Mouse (Mus musculus) limb, embryonic 15.5 days (tissue): ENCODE data around the gene Gm28051. TPM values are rescaled to one million over a fixed set of nuclear protein-coding genes. Genes with fewer than 3 reads are reported as not detected.
A peak's percentile ranks its signal among the peaks of the same experiment; 100 is the strongest.

Experiments
- ATAC-seq: fragments of 200-750 bp; cut with Nextera tagmentation; 2 replicates; pipeline ENCODE4 v1.8.0; 2017; ENCODE audit warnings: low read depth, moderate TSS enrichment; ENCODE audit not compliant: insufficient number of reproducible peaks, low FRiP score, low TSS enrichment
- H3K27ac ChIP-seq: fragments of 300-500 bp; sonication (generic); 2 replicates; pipeline ENCODE4 v1.5.1; 2015; ENCODE audit warnings: moderate library complexity, mild to moderate bottlenecking, inconsistent platforms
- H3K27me3 ChIP-seq: fragments of 300-500 bp; sonication (generic); 2 replicates; pipeline ENCODE4 v1.6.1; 2015; ENCODE audit warnings: inconsistent platforms
- H3K36me3 ChIP-seq: fragments of 300-500 bp; sonication (generic); 2 replicates; pipeline ENCODE4 v1.6.1; 2015; ENCODE audit warnings: inconsistent platforms
- H3K4me1 ChIP-seq: fragments of 300-500 bp; sonication (generic); 2 replicates; pipeline ENCODE4 v1.6.1; 2015; ENCODE audit warnings: inconsistent platforms
- H3K4me2 ChIP-seq: fragments of 300-500 bp; sonication (generic); 2 replicates; pipeline ENCODE4 v1.6.1; 2015; ENCODE audit warnings: mild to moderate bottlenecking, inconsistent platforms
- H3K4me3 ChIP-seq: fragments of 300-500 bp; sonication (generic); 2 replicates; pipeline ENCODE4 v1.5.1; 2015; ENCODE audit warnings: mild to moderate bottlenecking, inconsistent platforms
- H3K9ac ChIP-seq: fragments of 300-500 bp; sonication (generic); 2 replicates; pipeline ENCODE4 v1.6.1; 2015; ENCODE audit warnings: inconsistent platforms
- H3K9me3 ChIP-seq: fragments of 300-500 bp; sonication (generic); 2 replicates; pipeline ENCODE4 v1.6.1; 2016; ENCODE audit warnings: inconsistent platforms
- WGBS: fragments of 180-500 bp; shearing (Covaris S2); methylation state at CpG from one replicate; pipeline ENCODE4 v1.1.7; 2015; 5-methylcytosine and 5-hydroxymethylcytosine counted together
- polyA plus RNA-seq: library from polyadenylated mRNA; unstranded; fragments of >200 nt; fragmentation: Nextera tagmentation; extraction: Ambion mirVana; gene quantifications from 2 replicates; pipeline ENCODE4 v1.2.1, GENCODE M21; 2015

The Gm28051 gene
- polyA plus RNA-seq, 1 experiment from 2014 or later: not detected

DNA sequence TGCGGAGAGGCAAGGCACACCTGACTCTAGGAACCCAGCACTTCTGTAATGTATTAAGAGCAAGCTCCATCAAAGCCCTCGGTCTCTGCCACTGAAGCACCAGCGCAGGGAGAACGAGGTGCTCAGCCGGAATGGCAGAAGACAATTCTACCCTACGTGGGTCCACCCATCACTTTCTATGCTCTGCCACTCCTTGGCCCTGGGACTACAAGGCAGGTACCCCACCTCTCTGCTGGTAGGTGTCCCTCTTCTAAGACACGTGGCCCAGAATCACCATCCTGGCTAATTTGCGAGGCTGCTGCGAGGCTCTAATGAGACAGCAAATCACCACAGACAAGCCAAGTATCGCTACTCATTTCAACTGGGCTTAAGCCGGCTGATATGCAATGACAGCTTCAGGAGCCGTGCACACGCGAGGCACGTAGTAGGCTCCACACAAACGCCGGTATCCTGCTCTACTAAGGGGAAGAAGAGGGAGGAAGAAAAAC lies 53.6 kb downstream of the Gm28051 start:
- no peak for ATAC-seq
- H3K4me3 ChIP-seq: peak overlapping the region; percentile 71
- H3K9me3 ChIP-seq: no peaks in the 10 kb centered on the region
- H3K36me3 ChIP-seq: no peaks in the 10 kb centered on the region
- WGBS: 6% methylated on average over 17 of the region's 17 CpGs
- H3K27me3 ChIP-seq: peaks cover 7% of the 10 kb centered on the region; the same call in 1 of the 2 replicates
- H3K27ac ChIP-seq: no peak overlapping the region
- H3K4me2 ChIP-seq: peak overlapping the region; percentile 94
- H3K9ac ChIP-seq: peak overlapping the region; percentile 51
- H3K4me1 ChIP-seq: peaks cover 50% of the 10 kb centered on the region

GRCm38 (mm10) chr12:102703441-102703840 lies 54.1 kb downstream of the Gm28051 start:
- Histone ChIP-seq H3K4me2 (peak overlapping the region; percentile 94), H3K36me3 (no peaks in the 10 kb centered on the region), H3K9me3 (no peaks in the 10 kb centered on the region), H3K4me1 (peaks cover 56% of the 10 kb centered on the region), H3K27ac (no peak overlapping the region), H3K4me3 (peak overlapping the region; percentile 71), H3K27me3 (peaks cover 7% of the 10 kb centered on the region; the same call in 1 of the 2 replicates), H3K9ac (no peak overlapping the region)
- ATAC-seq: no peak
- WGBS: 40% methylated on average over 6 of the region's 6 CpGs

GRCm38 (mm10) chr12:102703111-102703412 lies 54.5 kb downstream of the Gm28051 start:
- Histone ChIP-seq H3K9me3 (no peaks in the 10 kb centered on the region), H3K27me3 (peaks cover 7% of the 10 kb centered on the region; the same call in 1 of the 2 replicates), H3K9ac (no peak overlapping the region), H3K4me2 (peak overlapping the region; percentile 94), H3K4me3 (peak overlapping the region; percentile 71), H3K27ac (peak overlapping the region; percentile 73), H3K4me1 (peaks cover 59% of the 10 kb centered on the region), H3K36me3 (no peaks in the 10 kb centered on the region)
- WGBS: 6% methylated on average over 4 of the region's 4 CpGs
- no peak for ATAC-seq

GRCm38 (mm10) chr12:102702356-102703110 lies 55.0 kb downstream of the Gm28051 start:
- 8% methylated on average over 15 of the region's 15 CpGs for WGBS
- Histone ChIP-seq H3K27me3 (peaks cover 7% of the 10 kb centered on the region; the same call in 1 of the 2 replicates), H3K4me1 (peaks cover 65% of the 10 kb centered on the region), H3K4me2 (peak overlapping the region; percentile 94), H3K27ac (peak overlapping the region; percentile 73), H3K36me3 (no peaks in the 10 kb centered on the region), H3K9ac (0 out of 2 replicates have a peak overlapping the region, but pooled peaks have one; percentile 14), H3K9me3 (no peaks in the 10 kb centered on the region), H3K4me3 (peak overlapping the region; percentile 71)
- ATAC-seq: no peak

- Histone ChIP-seq H3K4me3 (no peak overlapping the region), H3K27ac (no peak overlapping the region), H3K4me1 (peaks cover 71% of the 10 kb centered on the region), H3K9ac (no peak overlapping the region), H3K4me2 (no peak overlapping the region), H3K27me3 (peaks cover 4% of the 10 kb centered on the region; the same call in 1 of the 2 replicates), H3K36me3 (no peaks in the 10 kb centered on the region), H3K9me3 (no peaks in the 10 kb centered on the region)
- 84% methylated on average over 5 of the region's 5 CpGs for WGBS
- ATAC-seq: no peak
These were observed 55.8 kb downstream of the Gm28051 start for GRCm38 (mm10) chr12:102701691-102702207.

GRCm38 (mm10) chr12:102700453-102700852 lies 57.1 kb downstream of the Gm28051 start:
- ATAC-seq: no peak
- no peaks in the 10 kb centered on the region for H3K27me3 ChIP-seq
- H3K9ac ChIP-seq: no peak overlapping the region
- H3K36me3 ChIP-seq: no peaks in the 10 kb centered on the region
- no peak overlapping the region for H3K4me2 ChIP-seq
- no peaks in the 10 kb centered on the region for H3K9me3 ChIP-seq
- H3K4me3 ChIP-seq: no peak overlapping the region
- no peak overlapping the region for H3K27ac ChIP-seq
- peaks cover 81% of the 10 kb centered on the region for H3K4me1 ChIP-seq
- WGBS: 42% methylated on average over 12 of the region's 12 CpGs

DNA sequence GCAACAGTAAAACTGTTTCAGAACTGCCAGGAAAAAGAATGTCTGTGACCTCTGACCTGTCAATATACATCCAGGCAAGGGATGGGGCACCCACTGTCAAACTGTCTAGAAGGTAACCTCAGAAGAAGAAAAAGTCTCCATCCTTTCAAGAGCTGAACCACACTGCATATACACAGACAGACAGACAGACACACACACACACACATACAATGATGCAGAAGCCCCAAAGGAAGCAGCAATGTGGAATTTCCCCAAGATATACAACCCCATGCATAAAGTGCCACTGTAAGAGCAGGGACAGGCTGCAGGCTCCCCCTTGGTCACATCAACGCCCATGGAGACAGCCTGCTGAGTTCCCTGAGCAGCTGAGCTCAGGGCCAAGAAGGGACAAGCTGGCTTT lies 58.4 kb downstream of the Gm28051 start:
- Histone ChIP-seq H3K4me1 (peaks cover 75% of the 10 kb centered on the region), H3K27me3 (no peaks in the 10 kb centered on the region)

GRCm38 (mm10) chr12:102698089-102698684 lies 59.4 kb downstream of the Gm28051 start:
- Histone ChIP-seq H3K4me1 (peaks cover 66% of the 10 kb centered on the region), H3K9me3 (no peaks in the 10 kb centered on the region), H3K4me2 (no peak overlapping the region), H3K27ac (no peak overlapping the region), H3K9ac (no peak overlapping the region), H3K27me3 (no peaks in the 10 kb centered on the region), H3K36me3 (no peaks in the 10 kb centered on the region), H3K4me3 (no peak overlapping the region)
- ATAC-seq: no peak
- WGBS: 16% methylated on average over 1 of the region's 1 CpGs

More for the DNA sequence above, 58.4 kb downstream of the Gm28051 start:
- Histone ChIP-seq H3K27ac (no peak overlapping the region), H3K4me2 (no peak overlapping the region), H3K4me3 (no peak overlapping the region), H3K36me3 (no peaks in the 10 kb centered on the region), H3K9me3 (no peaks in the 10 kb centered on the region), H3K9ac (no peak overlapping the region)
- WGBS: 43% methylated on average over 1 of the region's 1 CpGs
- ATAC-seq: no peak

- WGBS: 79% methylated on average over 7 of the region's 7 CpGs
- no peak for ATAC-seq
- Histone ChIP-seq H3K9me3 (no peaks in the 10 kb centered on the region), H3K36me3 (no peaks in the 10 kb centered on the region), H3K27ac (no peak overlapping the region), H3K4me1 (peaks cover 58% of the 10 kb centered on the region), H3K4me3 (no peak overlapping the region), H3K27me3 (no peaks in the 10 kb centered on the region), H3K4me2 (no peak overlapping the region), H3K9ac (no peak overlapping the region)
These were observed 60.2 kb downstream of the Gm28051 start for GRCm38 (mm10) chr12:102697381-102697780.

GRCm38 (mm10) chr12:102696635-102697354 lies 60.8 kb downstream of the Gm28051 start:
- Histone ChIP-seq H3K4me3 (no peak overlapping the region), H3K27me3 (no peaks in the 10 kb centered on the region), H3K9ac (no peak overlapping the region), H3K27ac (no peak overlapping the region), H3K4me2 (no peak overlapping the region), H3K36me3 (no peaks in the 10 kb centered on the region), H3K9me3 (no peaks in the 10 kb centered on the region), H3K4me1 (peaks cover 54% of the 10 kb centered on the region)
- WGBS: 80% methylated on average over 14 of the region's 14 CpGs
- ATAC-seq: no peak

- Histone ChIP-seq H3K4me1 (peaks cover 54% of the 10 kb centered on the region), H3K4me3 (no peak overlapping the region), H3K9ac (no peak overlapping the region), H3K27me3 (no peaks in the 10 kb centered on the region), H3K36me3 (no peaks in the 10 kb centered on the region), H3K4me2 (no peak overlapping the region), H3K9me3 (no peaks in the 10 kb centered on the region), H3K27ac (no peak overlapping the region)
- 71% methylated on average over 18 of the region's 18 CpGs for WGBS
- no peak for ATAC-seq
These were observed 62.0 kb downstream of the Gm28051 start for GRCm38 (mm10) chr12:102695369-102696239.
